Mouse (Mus musculus) gastrocnemius, adult 2 months (tissue): Measurements from ENCODE around the gene P4hb. TPM values are rescaled to one million over a fixed set of nuclear protein-coding genes. Genes with fewer than 3 reads are reported as not detected.

Experiments
- DNase-seq: peaks from one replicate; pipeline ENCODE4 v3.0.0; 2022
- H3K27ac ChIP-seq: fragments of 200-600 bp; 2 replicates; pipeline ENCODE4 v1.8.1; 2022; ENCODE audit warnings: mild to moderate bottlenecking
- H3K4me3 ChIP-seq: fragments of 200-600 bp; 2 replicates; pipeline ENCODE4 v1.8.1; 2022; ENCODE audit warnings: mild to moderate bottlenecking, moderate library complexity
- CTCF ChIP-seq: fragments of 200-600 bp; IDR thresholded peaks from 2 replicates; pipeline ENCODE4 v1.8.1; 2022; ENCODE audit warnings: antibody characterized with exemption, mild to moderate bottlenecking, moderate library complexity
- intact Hi-C: fragments of 180-260 bp; cut with DNase I; formaldehyde crosslinking; loops from one replicate; pipeline ENCODE4 v1.15.1; 2025
- long read RNA-seq, 2 experiments: library from polyadenylated mRNA; stranded (forward); transcript quantifications; one replicate each; pipeline ENCODE4 v2.0.0; 2021
- total RNA-seq, 2 experiments: library from RNA; stranded (reverse); gene quantifications; 2 replicates each; pipeline ENCODE4 v1.2.3; 2021

Gene P4hb
- 100 to 1,000 TPM; 201 to 240 TPM for total RNA-seq
- long read RNA-seq, experiment 1, transcript P4hb-201 (11 exons, 2,861 nt) = major isoform, 291 of 308 reads
- long read RNA-seq, experiment 1, partial matches to known transcripts = 16 of 308 reads
- long read RNA-seq, experiment 1, other reads (novel, unspliced or antisense) = 1 of 308 reads
- long read RNA-seq, experiment 2, transcript P4hb-201 (11 exons, 2,861 nt) = major isoform, 312 of 332 reads
- long read RNA-seq, experiment 2, partial matches to known transcripts = 13 of 332 reads
- long read RNA-seq, experiment 2, other reads (novel, unspliced or antisense) = 7 of 332 reads

DNA sequence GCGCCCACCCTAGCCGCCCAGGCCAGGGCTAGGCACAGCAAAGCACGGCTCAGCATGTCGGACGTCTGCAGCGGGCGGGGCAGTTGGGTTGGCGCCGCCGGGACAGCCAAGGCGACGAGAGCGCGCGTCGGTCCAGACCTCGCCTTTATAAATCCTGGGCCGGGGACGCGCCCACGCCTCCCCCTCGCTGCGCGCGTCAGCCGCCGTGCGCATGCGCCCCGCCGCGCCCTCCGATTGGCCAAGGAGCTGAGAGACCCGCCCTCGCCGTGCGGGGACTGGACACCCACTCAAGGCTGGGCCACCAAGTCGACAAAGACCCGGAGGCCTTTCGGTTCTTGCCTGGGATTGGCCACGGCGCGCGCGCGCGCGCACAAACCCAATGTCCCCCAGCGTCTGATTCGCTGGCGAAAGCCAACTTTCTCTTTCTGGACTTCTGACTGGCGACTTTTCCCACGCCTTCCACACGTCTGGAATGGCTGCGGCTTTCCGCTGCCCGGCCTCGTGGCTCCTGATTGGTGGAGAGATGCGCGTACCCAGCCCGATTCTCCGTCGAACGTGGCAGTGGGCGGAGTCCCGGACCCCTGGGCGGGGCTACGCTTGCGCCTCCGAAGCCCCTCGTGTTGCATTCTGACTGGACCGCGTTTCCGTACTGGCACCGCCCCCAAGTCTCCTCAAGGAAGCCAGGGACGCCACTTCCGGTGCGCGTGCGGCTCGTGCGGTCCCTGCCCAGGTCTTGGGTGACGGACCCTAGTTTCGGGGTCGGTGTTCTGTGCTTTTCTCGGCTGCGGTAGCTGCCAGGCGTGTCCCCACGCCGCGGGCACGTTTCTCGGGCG, at the start of gene P4hb:
Gene P4hb, minus strand, starts transcription at position 502 of the 833 bp plus-strand sequence.
- TF ChIP-seq CTCF = no peak
- Histone ChIP-seq H3K4me3 (peak within 1 kb of the TSS; percentile 76), H3K27ac (peak within 1 kb of the TSS; percentile 99)
- intact Hi-C loops = loop anchor here (1.0 kb wide), 1 partner anchor 22 kb away; the partner anchor contains the start of gene Ppp1r27
- DNase-seq = peak; percentile 100

DNA sequence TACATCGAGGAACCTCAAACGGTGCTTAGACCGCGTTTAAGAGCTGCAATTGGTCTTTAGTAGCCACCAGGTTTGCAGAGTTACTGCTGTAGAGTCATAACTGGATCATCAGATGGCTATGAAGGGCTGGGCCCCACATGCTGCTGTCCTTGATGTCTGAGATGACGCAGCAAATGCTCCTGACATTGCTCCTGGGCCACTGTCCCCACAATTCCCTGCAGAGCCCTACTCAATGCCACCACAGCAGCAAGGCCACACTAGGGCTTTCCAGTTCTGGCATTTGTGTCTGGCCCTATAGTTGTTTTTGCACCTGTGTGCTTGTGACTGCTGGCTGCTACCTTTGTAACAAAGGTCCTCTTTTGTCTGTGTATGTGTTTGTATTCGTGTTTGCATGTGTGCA, 49.8 kb upstream of the P4hb start:
- Histone ChIP-seq H3K27ac (no peak overlapping the region), H3K4me3 (no peak overlapping the region)
- no peak for DNase-seq
- no peak for TF ChIP-seq CTCF
- intact Hi-C loops = no loop called here

DNA sequence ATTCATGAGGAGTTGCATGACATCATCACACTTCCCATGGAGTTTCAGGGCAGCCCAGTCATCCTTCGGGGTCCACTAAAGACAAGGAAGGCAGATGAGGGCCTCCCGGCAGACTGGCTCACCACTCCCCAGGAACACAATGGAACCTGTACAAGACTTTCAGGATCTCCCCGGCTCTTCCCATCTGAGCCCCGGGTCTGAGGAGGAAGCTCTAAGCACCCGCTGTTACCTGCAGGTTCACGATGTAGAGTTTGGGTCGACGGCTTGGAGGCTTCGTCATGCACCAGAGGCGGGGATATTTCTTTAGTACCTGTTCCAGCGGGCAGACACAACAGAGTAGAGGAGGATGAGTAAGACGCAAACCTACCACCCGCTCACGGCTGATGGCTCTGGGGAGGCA, 47.1 kb upstream of the P4hb start:
- no peak for DNase-seq
- intact Hi-C loops = no loop called here
- Histone ChIP-seq H3K27ac (no peak overlapping the region), H3K4me3 (no peak overlapping the region)
- TF ChIP-seq CTCF = no peak

DNA sequence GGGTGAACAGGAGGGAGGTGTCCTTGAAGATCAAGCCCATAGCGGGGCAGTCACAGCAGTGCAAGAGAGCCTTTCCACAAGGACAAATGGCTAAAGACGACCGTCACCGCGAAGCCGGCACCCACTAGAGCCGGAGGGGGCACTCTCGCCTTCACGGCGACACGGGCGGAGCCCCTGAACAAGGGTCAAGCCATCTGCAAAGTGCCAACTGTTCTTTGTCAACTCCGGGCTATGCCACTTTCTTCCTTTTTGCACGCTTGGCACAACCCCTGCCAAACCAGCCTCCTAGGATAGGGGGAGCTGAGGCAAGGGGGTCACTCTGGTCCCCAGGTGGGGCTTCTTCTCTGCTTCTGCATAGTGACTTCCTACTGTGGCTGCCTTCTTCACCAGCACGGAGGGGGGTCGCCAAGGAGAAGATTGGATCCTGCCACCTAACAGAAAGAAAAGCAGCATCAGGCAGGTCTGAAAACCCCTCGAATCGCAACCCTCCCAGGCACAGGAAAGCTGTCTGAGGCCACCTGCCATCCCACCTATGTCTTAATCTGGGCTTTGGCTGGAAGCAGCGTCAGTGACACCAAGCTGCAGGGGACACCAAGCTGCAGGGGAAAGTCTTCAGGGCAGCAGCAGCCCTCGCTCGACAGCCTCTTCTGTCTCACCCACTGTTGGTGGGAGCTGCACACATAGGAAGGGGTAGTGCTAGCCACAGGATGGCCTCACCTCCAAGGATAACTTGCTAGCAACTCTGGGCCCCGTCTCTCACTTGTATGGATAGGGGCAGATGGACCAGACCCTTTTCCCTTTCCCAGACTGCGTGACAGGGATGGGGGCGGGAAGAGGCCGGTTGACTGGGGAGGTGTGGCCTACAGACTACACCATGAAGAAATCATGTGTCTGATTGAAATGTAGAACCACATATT, 45.8 kb upstream of the P4hb start:
- TF ChIP-seq CTCF = no peak
- Histone ChIP-seq H3K27ac (peak overlapping the region; percentile 94), H3K4me3 (no peak overlapping the region)
- intact Hi-C loops = no loop called here
- no peak for DNase-seq

DNA sequence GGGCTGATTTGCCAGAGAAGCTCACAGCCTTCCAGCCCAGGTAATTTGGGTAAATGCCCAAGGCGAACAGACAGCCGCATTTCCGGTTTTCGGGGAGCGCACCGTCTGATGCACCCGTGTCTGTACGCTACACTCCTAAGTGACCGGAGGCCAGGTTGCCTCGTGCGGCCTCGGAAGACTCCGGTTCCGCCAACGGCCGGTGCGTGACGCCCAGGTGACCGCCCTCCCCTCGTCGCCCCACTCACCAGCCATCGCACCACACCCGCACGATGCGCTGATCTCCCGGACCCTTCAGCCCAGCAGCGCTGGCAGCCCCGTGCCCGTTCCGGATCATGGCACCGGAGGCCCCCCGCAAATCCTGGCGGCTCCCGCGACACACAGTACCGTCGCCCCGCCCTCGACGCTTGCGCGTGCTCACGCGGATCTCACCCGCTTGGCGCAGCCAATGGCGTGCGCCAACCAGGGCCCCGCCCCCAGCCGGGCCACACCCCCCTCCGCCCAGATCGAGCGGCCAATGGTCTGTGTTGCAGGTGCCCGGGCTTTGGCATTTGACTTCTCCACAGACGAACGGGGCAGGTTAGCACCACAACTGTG, 44.6 kb upstream of the P4hb start, which contains the start of gene Pcyt2:
Gene Pcyt2, minus strand, starts transcription at position 418 of the 594 bp plus-strand sequence.
- intact Hi-C loops = no loop called here

GRCm38 (mm10) chr11:120616617-120617294, 43.7 kb upstream of the P4hb start:
- peak overlapping the region; percentile 91 for H3K4me3 ChIP-seq
- intact Hi-C loops = no loop called here
- no peak for DNase-seq
- H3K27ac ChIP-seq = peak overlapping the region; percentile 94
- TF ChIP-seq CTCF = no peak

More for the DNA sequence above, 44.6 kb upstream of the P4hb start, which contains the start of gene Pcyt2:
- peak within 1 kb of the TSS; percentile 91 for H3K4me3 ChIP-seq
- peak within 1 kb of the TSS; percentile 94 for H3K27ac ChIP-seq
- TF ChIP-seq CTCF = no peak
- DNase-seq = peak; percentile 96

- Histone ChIP-seq H3K27ac (peak overlapping the region; percentile 28; the same call in 1 of the 2 replicates), H3K4me3 (no peak overlapping the region)
- intact Hi-C loops = no loop called here
- TF ChIP-seq CTCF = no peak
- DNase-seq = no peak
Measured at GRCm38 (mm10) chr11:120615606-120616203, 42.7 kb upstream of the P4hb start.

DNA sequence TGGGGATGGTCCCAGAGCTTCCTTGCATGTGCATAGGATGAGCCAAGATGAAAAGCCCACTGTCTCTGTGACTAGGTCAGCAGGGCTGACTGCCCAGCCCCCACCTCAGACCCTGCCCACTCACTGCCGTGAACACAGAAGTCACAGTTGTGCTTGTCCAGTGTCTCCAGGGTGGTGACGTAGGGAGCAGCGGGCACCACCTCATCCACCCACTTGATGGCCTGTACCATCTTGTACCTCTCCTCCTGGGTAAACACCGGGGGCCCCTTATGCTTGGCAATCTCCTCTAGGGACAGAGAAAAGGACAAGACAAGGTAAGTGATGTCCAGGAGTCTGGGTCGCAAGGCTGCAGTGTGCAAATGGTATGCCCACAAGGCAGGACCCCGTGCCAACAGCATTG, 42.1 kb upstream of the P4hb start:
- H3K4me3 ChIP-seq = no peak overlapping the region
- no peak overlapping the region for H3K27ac ChIP-seq
- intact Hi-C loops = no loop called here
- TF ChIP-seq CTCF = no peak
- DNase-seq = no peak

DNA sequence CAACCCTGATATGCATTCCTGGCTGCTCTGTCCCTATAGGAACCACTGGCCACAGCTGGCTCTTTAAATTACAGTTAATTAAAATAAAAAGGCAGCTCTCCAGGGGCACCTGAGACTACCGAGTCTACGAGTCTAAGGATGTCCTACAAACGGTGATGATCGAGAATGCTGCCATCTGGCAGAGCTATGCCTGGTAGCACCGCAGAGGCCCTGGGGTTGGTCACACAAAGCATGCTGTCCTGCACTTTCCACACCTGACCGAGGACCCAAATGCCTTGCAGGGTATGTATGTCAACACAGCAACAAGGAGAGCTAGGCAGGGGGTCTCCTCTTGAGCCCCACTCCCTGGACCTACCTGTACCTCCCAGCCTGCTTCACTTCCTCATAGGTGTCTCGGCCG, 40.9 kb upstream of the P4hb start:
- H3K27ac ChIP-seq = 0 out of 2 replicates have a peak overlapping the region, but pooled peaks have one; percentile 38
- intact Hi-C loops = loop anchor here (2.0 to 5.0 kb wide), 2 partner anchors 37 to 99 kb away; no protein-coding TSS in a partner anchor
- no peak for DNase-seq
- no peak for TF ChIP-seq CTCF
- H3K4me3 ChIP-seq = no peak overlapping the region

GRCm38 (mm10) chr11:120613481-120613972, 40.5 kb upstream of the P4hb start:
- H3K27ac ChIP-seq = no peak overlapping the region
- intact Hi-C loops = loop anchor here (2.0 to 5.0 kb wide), 2 partner anchors 36 to 99 kb away; no protein-coding TSS in a partner anchor
- TF ChIP-seq CTCF = no peak

More at GRCm38 (mm10) chr11:120613481-120613972, 40.5 kb upstream of the P4hb start:
- H3K4me3 ChIP-seq = no peak overlapping the region
- DNase-seq = no peak
